In the genomic region with DNA sequence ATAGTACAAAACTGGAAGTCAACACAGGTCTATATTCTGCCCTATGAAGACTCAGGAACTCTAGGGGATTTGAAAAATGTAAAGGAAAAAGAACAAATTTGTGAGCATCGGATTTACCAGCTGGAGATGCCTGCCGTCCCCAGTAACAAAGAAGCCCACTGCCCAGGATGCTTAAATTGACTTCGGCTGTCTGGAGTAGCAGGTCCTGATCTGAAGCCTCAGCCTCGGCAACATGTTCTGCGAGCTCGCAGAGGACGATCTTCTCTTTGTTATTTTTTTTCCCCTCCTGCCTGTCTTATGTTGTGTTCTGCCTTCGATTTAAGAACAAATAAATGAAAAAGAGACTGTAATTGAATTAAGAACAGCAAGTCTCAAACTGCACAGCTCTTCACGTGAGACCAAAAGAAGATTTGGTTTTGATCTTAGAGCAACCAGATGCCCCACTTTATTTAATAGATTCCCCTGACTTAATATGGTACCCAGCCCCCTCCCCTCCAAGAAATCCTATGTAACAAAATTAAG, we compare ENCODE assay signal across 14 mouse cellular contexts.
DNase-seq lines count a peak whose midpoint lies in the region; ATAC-seq and TF ChIP-seq lines count a peak whose summit lies in the region.
"Had no signal": no experiment of that assay in that cellular context is flagged by ENCODE, and none has a peak within 500 bp of the region (broad histone marks: within the 10 kb centered on the region; RNA-seq: fewer than 3 reads in every experiment).

No protein-coding gene starts in this region.

- peak overlapping the region; percentile 50 for H3K4me2 ChIP-seq in intestine, postnatal 0 days (replicated peaks; ENCODE audit: low read depth)
- no peak overlapping the region for H3K4me2 ChIP-seq in intestine, embryonic 16.5 days (ENCODE audit: low read depth, low read length)
- H3K4me2 ChIP-seq in embryonic facial prominence, embryonic 15.5 days (replicated peaks), result peak overlapping the region; percentile 35
- peak overlapping the region; percentile 32 for H3K4me2 ChIP-seq in forebrain, postnatal 0 days (ENCODE audit: low read depth)

- no peak overlapping the region for H3K4me3 ChIP-seq in intestine, postnatal 0 days (ENCODE audit: low read depth, low read length)
- no peak overlapping the region for H3K4me3 ChIP-seq in intestine, embryonic 16.5 days (ENCODE audit: low read length)
- H3K4me3 ChIP-seq in embryonic facial prominence, embryonic 15.5 days (replicated peaks), result peak overlapping the region; percentile 25
- peak overlapping the region; percentile 5; the same call in 1 of the 2 replicates for H3K4me3 ChIP-seq in forebrain, postnatal 0 days (ENCODE audit: low read depth, low read length)

- peak; percentile 33 for DNase-seq in forebrain, postnatal 0 days
- DNase-seq in retina, postnatal 1 day, result peak; percentile 4
- no peak for DNase-seq in spleen, adult 12 weeks (ENCODE audit: low spot score)
- no peak for DNase-seq in left cerebral cortex, adult 11 months (ENCODE audit: low spot score)
- DNase-seq: adrenal gland, adult 8-10 months; cerebellum, postnatal 14 days; gastrocnemius, postnatal 25 days; kidney, adult 2 months; lung, postnatal 36 days had no signal

- H3K27me3 ChIP-seq in intestine, postnatal 0 days (replicated peaks; ENCODE audit: control insufficient read depth, insufficient read depth, low read length), result no peaks in the 10 kb centered on the region
- H3K27me3 ChIP-seq in intestine, embryonic 16.5 days (replicated peaks; ENCODE audit: control insufficient read depth, insufficient read depth, low read length), result no peaks in the 10 kb centered on the region
- H3K27me3 ChIP-seq in embryonic facial prominence, embryonic 15.5 days, result no peaks in the 10 kb centered on the region
- no peaks in the 10 kb centered on the region for H3K27me3 ChIP-seq in forebrain, postnatal 0 days (ENCODE audit: insufficient read depth, low read length)

- TF ChIP-seq CTCF in intestine, postnatal 0 days (IDR thresholded peaks at IDR 0.05; ENCODE audit: low read depth), result no peak
- TF ChIP-seq CTCF in forebrain, postnatal 0 days (IDR thresholded peaks at IDR 0.05; ENCODE audit: low read depth), result no peak

- H3K4me1 ChIP-seq in intestine, postnatal 0 days (replicated peaks; ENCODE audit: control insufficient read depth, insufficient read depth, low read length), result no peaks in the 10 kb centered on the region
- H3K4me1 ChIP-seq in intestine, embryonic 16.5 days (ENCODE audit: control insufficient read depth, insufficient read depth, low read length), result no peaks in the 10 kb centered on the region
- H3K4me1 ChIP-seq in embryonic facial prominence, embryonic 15.5 days, result no peaks in the 10 kb centered on the region
- no peaks in the 10 kb centered on the region for H3K4me1 ChIP-seq in forebrain, postnatal 0 days (ENCODE audit: insufficient read depth)

- 67% methylated on average over 9 of the region's 9 CpGs for WGBS in intestine, postnatal 0 days
- WGBS in intestine, embryonic 16.5 days, result 45% methylated on average over 9 of the region's 9 CpGs
- WGBS in embryonic facial prominence, embryonic 15.5 days, result 15% methylated on average over 9 of the region's 9 CpGs
- WGBS in forebrain, postnatal 0 days, result 15% methylated on average over 9 of the region's 9 CpGs

- ATAC-seq in intestine, postnatal 0 days, result no peak
- ATAC-seq in intestine, embryonic 16.5 days, result no peak
- no peak for ATAC-seq in embryonic facial prominence, embryonic 15.5 days (ENCODE audit: insufficient number of reproducible peaks, low FRiP score, low TSS enrichment, low read depth)
- no peak for ATAC-seq in forebrain, postnatal 0 days

- no peak overlapping the region for H3K9ac ChIP-seq in intestine, postnatal 0 days (ENCODE audit: low read depth, low read length)
- H3K9ac ChIP-seq in intestine, embryonic 16.5 days (ENCODE audit: low read depth, low read length), result no peak overlapping the region
- H3K9ac ChIP-seq in embryonic facial prominence, embryonic 15.5 days, result no peak overlapping the region
- H3K9ac ChIP-seq in forebrain, postnatal 0 days, result peak overlapping the region; percentile 19; the same call in 1 of the 2 replicates
- H3K9ac ChIP-seq: liver, embryonic 14.5 days had no signal

- H3K9me3 ChIP-seq in intestine, postnatal 0 days (ENCODE audit: control insufficient read depth), result no peaks in the 10 kb centered on the region
- H3K9me3 ChIP-seq in intestine, embryonic 16.5 days (ENCODE audit: control insufficient read depth, low read length), result no peaks in the 10 kb centered on the region
- no peaks in the 10 kb centered on the region for H3K9me3 ChIP-seq in embryonic facial prominence, embryonic 15.5 days (replicated peaks)
- H3K9me3 ChIP-seq in forebrain, postnatal 0 days (ENCODE audit: low read length), result no peaks in the 10 kb centered on the region

- no peaks in the 10 kb centered on the region for H3K36me3 ChIP-seq in intestine, postnatal 0 days (ENCODE audit: control insufficient read depth, insufficient read depth)
- H3K36me3 ChIP-seq in intestine, embryonic 16.5 days (ENCODE audit: control insufficient read depth, insufficient read depth, low read length), result no peaks in the 10 kb centered on the region
- no peaks in the 10 kb centered on the region for H3K36me3 ChIP-seq in embryonic facial prominence, embryonic 15.5 days
- no peaks in the 10 kb centered on the region for H3K36me3 ChIP-seq in forebrain, postnatal 0 days (ENCODE audit: insufficient read depth)

- H3K27ac ChIP-seq in intestine, postnatal 0 days (ENCODE audit: low read depth, low read length), result no peak overlapping the region
- no peak overlapping the region for H3K27ac ChIP-seq in intestine, embryonic 16.5 days (ENCODE audit: low read length)
- peak overlapping the region; percentile 82 for H3K27ac ChIP-seq in embryonic facial prominence, embryonic 15.5 days (replicated peaks)
- no peak overlapping the region for H3K27ac ChIP-seq in forebrain, postnatal 0 days (ENCODE audit: low read depth, low read length)
- H3K27ac ChIP-seq: liver, embryonic 14.5 days; stomach, postnatal 0 days had no signal

Comparison
In these comparisons a context has a peak if more than half of its experiments do, and no peak if none do; other contexts are left out.
1. H3K4me3 ChIP-seq: peak in embryonic facial prominence, embryonic 15.5 days (single experiment) and forebrain, postnatal 0 days (single experiment); none in intestine, postnatal 0 days (single experiment) and intestine, embryonic 16.5 days (single experiment).
2. DNase-seq: peak in forebrain, postnatal 0 days (single experiment) and retina, postnatal 1 day (single experiment); none in spleen, adult 12 weeks (single experiment) and left cerebral cortex, adult 11 months (single experiment).